Mouse (Mus musculus) ovary, adult 18-20 months (tissue): ENCODE measurements at regions not wholly inside any gene's neighbourhood (a gene's known extent, or its start where the extent isn't known, plus 50 kb on each side); places are given as distances from the start of the nearest gene placed in this dataset.
A peak's percentile ranks its signal among the peaks of the same experiment; 100 is the strongest.

ENCODE experiments used
- DNase-seq: peaks from one replicate; pipeline ENCODE4 v3.0.0; 2022; ENCODE audit warnings: low spot score, mixed read lengths

GRCm38 (mm10) chr8:80422190-80422589 lies 71.4 kb upstream of the Gypa start:
- no peak for DNase-seq

- no peak for DNase-seq
These were observed 77.5 kb upstream of the Gypa start for GRCm38 (mm10) chr8:80416121-80416520.

- no peak for DNase-seq
These were observed 93.9 kb upstream of the Gypa start for GRCm38 (mm10) chr8:80399594-80400207.

GRCm38 (mm10) chr8:80395010-80395409 lies 98.6 kb upstream of the Gypa start:
- no peak for DNase-seq

- no peak for DNase-seq
These were observed 100.5 kb upstream of the Gypa start for GRCm38 (mm10) chr8:80393111-80393510.

- no peak for DNase-seq
These were observed 124.4 kb upstream of the Gypa start for GRCm38 (mm10) chr8:80369221-80369620.

- DNase-seq: no peak
These were observed 129.5 kb upstream of the Gypa start for GRCm38 (mm10) chr8:80364059-80364458.

- DNase-seq: no peak
These were observed 150.3 kb upstream of the Gypa start for GRCm38 (mm10) chr8:80343299-80343698.

- no peak for DNase-seq
These were observed 155.7 kb upstream of the Gypa start for GRCm38 (mm10) chr8:80337872-80338271.

GRCm38 (mm10) chr8:80328676-80329075 lies 164.9 kb upstream of the Gypa start:
- no peak for DNase-seq

GRCm38 (mm10) chr8:80325859-80326258 lies 167.7 kb upstream of the Gypa start:
- DNase-seq: no peak

- DNase-seq: no peak
These were observed 168.4 kb upstream of the Gypa start for GRCm38 (mm10) chr8:80325132-80325531.

GRCm38 (mm10) chr8:80318231-80318870 lies 175.2 kb upstream of the Gypa start:
- no peak for DNase-seq

GRCm38 (mm10) chr8:80315371-80315770 lies 178.2 kb upstream of the Gypa start:
- DNase-seq: peak; percentile 33

GRCm38 (mm10) chr8:80314826-80315225 lies 178.8 kb upstream of the Gypa start:
- DNase-seq: peak; percentile 31

- peak; percentile 32 for DNase-seq
These were observed 179.5 kb upstream of the Gypa start for GRCm38 (mm10) chr8:80313883-80314635.

- no peak for DNase-seq
These were observed 185.8 kb upstream of the Gypa start for GRCm38 (mm10) chr8:80307761-80308160.

- no peak for DNase-seq
These were observed 195.0 kb upstream of the Gypa start for GRCm38 (mm10) chr8:80298596-80298995.

- no peak for DNase-seq
These were observed 203.3 kb upstream of the Gypa start for GRCm38 (mm10) chr8:80290311-80290710.

GRCm38 (mm10) chr8:80289282-80289681 lies 204.3 kb upstream of the Gypa start:
- DNase-seq: no peak

GRCm38 (mm10) chr8:80268910-80269460 lies 211.2 kb upstream of the Hhip start:
- no peak for DNase-seq

- DNase-seq: no peak
These were observed 207.1 kb upstream of the Hhip start for GRCm38 (mm10) chr8:80264915-80265314.

- no peak for DNase-seq
These were observed 205.7 kb upstream of the Hhip start for GRCm38 (mm10) chr8:80263468-80263945.
